Mouse (Mus musculus) liver, embryonic 14.5 days (tissue): Measurements from ENCODE around the gene Ybx3. TPM values are rescaled to one million over a fixed set of nuclear protein-coding genes. Genes with fewer than 3 reads are reported as not detected.

Experiments used
- ATAC-seq: fragments of 200-750 bp; cut with Nextera tagmentation; 2 replicates; pipeline ENCODE4 v1.8.0; 2017; ENCODE audit warnings: moderate number of reproducible peaks, mild to moderate bottlenecking, moderate library complexity; ENCODE audit not compliant: insufficient read depth
- DNase-seq, 3 experiments: peaks; one replicate each; pipeline ENCODE4 v3.0.0-alpha.2; 2012 to 2013; ENCODE audit warnings: low read depth in 3 of 3, low spot score in 3 of 3
- H3K27ac ChIP-seq: fragments of 300-500 bp; sonication (generic); 2 replicates; pipeline ENCODE4 v1.5.1; 2014; ENCODE audit warnings: moderate library complexity, mild to moderate bottlenecking, control low read depth, inconsistent platforms
- H3K27me3 ChIP-seq: fragments of 300-500 bp; sonication (generic); 2 replicates; pipeline ENCODE4 v1.6.1; 2014; ENCODE audit warnings: mild to moderate bottlenecking, low read length, moderate library complexity; ENCODE audit not compliant: control insufficient read depth, insufficient read depth
- H3K36me3 ChIP-seq: fragments of 300-500 bp; sonication (generic); replicated peaks from 2 replicates; pipeline ENCODE4 v1.6.1; 2014; ENCODE audit warnings: low read depth; ENCODE audit not compliant: control insufficient read depth, insufficient read depth
- H3K4me1 ChIP-seq, 2 experiments: fragments of 200-500 bp in 1 of 2; fragments of 300-500 bp in 1 of 2; sonication (generic) in 1 of 2; replicated peaks; 2 replicates each; pipeline ENCODE4 v1.6.1; 2012 to 2014; ENCODE audit warnings: antibody characterized with exemption in 1 of 2, inconsistent platforms in 1 of 2, low read length in 1 of 2; ENCODE audit not compliant: control insufficient read depth in 2 of 2, insufficient read depth in 2 of 2
- H3K4me2 ChIP-seq: fragments of 300-500 bp; sonication (generic); 2 replicates; pipeline ENCODE4 v1.6.1; 2014; ENCODE audit warnings: low read depth, mild to moderate bottlenecking, control low read depth, moderate library complexity
- H3K4me3 ChIP-seq, 2 experiments: fragments of 200-500 bp in 1 of 2; fragments of 300-500 bp in 1 of 2; sonication (generic) in 1 of 2; 2 replicates each; pipeline ENCODE4 v1.5.1; 2012 to 2014; ENCODE audit warnings: low read depth in 2 of 2, low read length in 2 of 2, mild to moderate bottlenecking in 2 of 2, control low read depth in 1 of 2, inconsistent platforms in 1 of 2, moderate library complexity in 1 of 2; ENCODE audit not compliant: insufficient read depth in 1 of 2
- H3K9ac ChIP-seq: fragments of 300-500 bp; sonication (generic); replicated peaks from 2 replicates; pipeline ENCODE4 v1.6.1; 2014; ENCODE audit warnings: mild to moderate bottlenecking, control low read depth, moderate library complexity
- H3K9me3 ChIP-seq: fragments of 300-500 bp; sonication (generic); 2 replicates; pipeline ENCODE4 v1.6.1; 2016; ENCODE audit warnings: low read length, mixed read lengths; ENCODE audit not compliant: control insufficient read depth
- CTCF ChIP-seq: IDR thresholded peaks from 2 replicates; pipeline ENCODE4 v1.5.1; 2016; ENCODE audit warnings: antibody characterized with exemption, low read depth, control low read depth
- EP300 ChIP-seq: IDR thresholded peaks from 2 replicates; pipeline ENCODE4 v1.6.1; 2016; ENCODE audit warnings: antibody characterized with exemption, low read depth
- WGBS: fragments of 180-500 bp; shearing (Covaris S2); extraction: QIAGEN DNeasy Blood & Tissue Kit; methylation state at CpG from one replicate; pipeline ENCODE4 v1.1.7; 2014; ENCODE audit not compliant: insufficient replicate concordance; 5-methylcytosine and 5-hydroxymethylcytosine counted together
- polyA plus RNA-seq, 2 experiments: library from polyadenylated mRNA; depleted of rRNA in 1 of 2; stranded (reverse) in 1 of 2; unstranded in 1 of 2; fragments of >200 nt; fragmentation: Nextera tagmentation in 1 of 2; extraction: Ambion mirVana in 1 of 2; gene quantifications; 2 replicates each; pipeline versions ENCODE4 v1.2.1 to v1.2.3; 2012 to 2014

The Ybx3 gene
- polyA plus RNA-seq, 2 experiments, result 74.6 to 214 TPM

- no peak for TF ChIP-seq EP300
- TF ChIP-seq CTCF, result peak; percentile 85
- no peaks in the 10 kb centered on the region for H3K27me3 ChIP-seq
- ATAC-seq, result peak; percentile 44; the same call in 1 of the 2 replicates
- H3K4me2 ChIP-seq, result no peak overlapping the region
- H3K4me1 ChIP-seq, result no peaks in the 10 kb centered on the region
- DNase-seq, result peak; percentile 16 to 20 (median 18)
- no peaks in the 10 kb centered on the region for H3K9me3 ChIP-seq
- no peak overlapping the region for H3K27ac ChIP-seq
- H3K4me3 ChIP-seq, result no peak overlapping the region
- H3K9ac ChIP-seq, result no peak overlapping the region
- 34% methylated on average over 3 of the region's 3 CpGs for WGBS
- no peaks in the 10 kb centered on the region for H3K36me3 ChIP-seq
These were observed 33.3 kb upstream of the Ybx3 start for GRCm38 (mm10) chr6:131421572-131421971.

DNA sequence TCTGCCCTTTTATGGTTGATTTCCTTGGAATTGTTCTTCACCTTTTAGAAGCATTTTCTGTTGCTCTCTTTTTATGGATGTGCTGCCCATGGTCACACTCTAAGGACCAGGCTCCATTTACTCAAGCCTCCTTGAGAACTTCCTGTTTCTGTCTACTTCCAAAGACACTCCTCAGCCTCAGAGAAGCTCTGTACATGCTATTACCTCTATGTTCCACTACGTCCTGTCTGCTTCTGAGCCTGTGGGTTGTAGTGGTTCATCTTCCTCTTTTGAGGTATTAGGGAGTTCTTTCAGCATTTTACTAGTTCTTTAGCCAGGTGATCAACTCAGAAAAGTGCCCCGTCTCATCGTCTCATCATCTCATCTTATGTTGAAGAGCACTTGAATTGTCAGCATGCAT lies 31.3 kb upstream of the Ybx3 start:
- DNase-seq, result no peak
- ATAC-seq, result no peak
- Histone ChIP-seq H3K4me3 (no peak overlapping the region), H3K27me3 (no peaks in the 10 kb centered on the region), H3K36me3 (no peaks in the 10 kb centered on the region), H3K9ac (no peak overlapping the region), H3K27ac (no peak overlapping the region), H3K4me1 (no peaks in the 10 kb centered on the region), H3K4me2 (no peak overlapping the region), H3K9me3 (no peaks in the 10 kb centered on the region)
- WGBS, result 54% methylated on average over 3 of the region's 3 CpGs
- TF ChIP-seq EP300 (no peak), CTCF (no peak)

- Histone ChIP-seq H3K4me2 (no peak overlapping the region), H3K27ac (no peak overlapping the region), H3K4me3 (no peak overlapping the region), H3K9ac (no peak overlapping the region), H3K9me3 (no peaks in the 10 kb centered on the region), H3K36me3 (no peaks in the 10 kb centered on the region), H3K4me1 (no peaks in the 10 kb centered on the region), H3K27me3 (no peaks in the 10 kb centered on the region)
- TF ChIP-seq EP300 (no peak), CTCF (peak; percentile 49; the same call in 1 of the 2 replicates)
- DNase-seq (no peak), ATAC-seq (no peak; the same call in 1 of the 2 replicates)
These were observed 30.5 kb upstream of the Ybx3 start for GRCm38 (mm10) chr6:131418770-131419169.

DNA sequence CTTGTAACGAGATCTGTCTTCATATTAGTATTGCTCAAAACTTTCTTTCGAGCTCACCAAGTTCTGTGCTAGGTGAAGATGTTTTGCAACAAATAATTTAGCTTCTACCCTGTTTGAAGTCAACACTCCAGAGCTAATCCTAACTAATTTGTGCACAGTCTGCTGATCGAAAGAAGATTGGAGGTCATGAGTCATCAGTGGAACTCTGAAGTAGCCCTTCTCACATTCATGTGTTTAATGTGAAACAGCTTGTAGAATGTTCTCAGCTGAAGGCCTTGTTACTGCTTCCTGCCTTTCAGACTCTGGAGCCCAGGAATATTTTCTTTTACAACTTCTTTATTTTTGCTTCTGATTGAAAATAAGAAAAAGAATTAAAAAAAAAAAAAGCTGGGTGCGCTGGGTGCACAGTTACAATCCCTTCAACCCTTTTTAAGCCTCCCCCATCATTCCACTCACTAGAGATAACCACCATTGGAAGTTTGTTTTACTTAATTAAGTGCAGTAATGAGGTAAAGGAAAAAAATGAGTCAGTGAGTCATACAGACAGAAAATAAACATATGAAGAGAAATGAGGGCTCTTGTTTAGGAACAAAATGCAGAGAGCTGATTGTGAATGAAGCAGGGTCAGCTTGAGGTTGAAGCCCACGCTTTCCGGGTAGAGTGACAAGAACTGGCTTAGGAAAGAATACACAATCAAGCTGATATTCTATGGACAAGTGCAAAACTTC lies 23.0 kb upstream of the Ybx3 start:
- TF ChIP-seq CTCF (no peak), EP300 (no peak)
- ATAC-seq (no peak), DNase-seq (no peak)
- 62% methylated on average over 6 of the region's 6 CpGs for WGBS
- Histone ChIP-seq H3K27me3 (no peaks in the 10 kb centered on the region), H3K9me3 (no peaks in the 10 kb centered on the region), H3K4me2 (no peak overlapping the region), H3K27ac (no peak overlapping the region), H3K4me3 (no peak overlapping the region), H3K36me3 (no peaks in the 10 kb centered on the region), H3K9ac (no peak overlapping the region), H3K4me1 (no peaks in the 10 kb centered on the region)

DNA sequence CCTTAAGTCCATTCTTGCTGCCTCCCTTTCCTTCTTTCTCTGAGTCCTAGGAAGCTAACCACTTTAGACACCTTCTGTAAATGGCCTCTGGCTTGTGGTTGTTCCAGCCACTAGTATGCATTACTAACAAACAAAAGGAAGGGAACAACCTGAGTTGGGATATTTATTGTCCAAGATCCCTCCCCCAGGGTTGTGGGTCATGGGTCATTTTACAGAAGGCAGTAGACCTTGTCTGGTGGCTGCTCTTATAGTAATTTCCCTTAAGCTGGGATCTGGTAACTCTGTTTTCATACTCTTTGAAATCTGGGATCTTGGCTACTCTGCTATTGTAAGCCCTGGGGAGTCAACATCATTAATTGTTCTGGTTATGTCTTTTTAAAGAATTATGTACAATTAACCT lies 18.7 kb upstream of the Ybx3 start:
- Histone ChIP-seq H3K4me2 (no peak overlapping the region), H3K4me1 (no peaks in the 10 kb centered on the region), H3K4me3 (no peak overlapping the region), H3K27me3 (no peaks in the 10 kb centered on the region), H3K9me3 (no peaks in the 10 kb centered on the region), H3K36me3 (no peaks in the 10 kb centered on the region), H3K9ac (no peak overlapping the region), H3K27ac (no peak overlapping the region)
- DNase-seq, result no peak
- TF ChIP-seq EP300 (no peak), CTCF (no peak)
- ATAC-seq, result no peak
